Mouse (Mus musculus) intestine, postnatal 0 days (tissue): ENCODE measurements around the gene Olfr1368. TPM values are rescaled to one million over a fixed set of nuclear protein-coding genes. Genes with fewer than 3 reads are reported as not detected.

Experiments
- ATAC-seq: fragments of 200-750 bp; cut with Nextera tagmentation; 2 replicates; pipeline ENCODE4 v1.8.0; 2017; ENCODE audit warnings: mild to moderate bottlenecking, moderate TSS enrichment, moderate library complexity
- H3K27ac ChIP-seq: fragments of 300-500 bp; sonication (generic); 2 replicates; pipeline ENCODE4 v1.5.1; 2014; ENCODE audit warnings: mild to moderate bottlenecking, low read depth, low read length, moderate library complexity
- H3K27me3 ChIP-seq: fragments of 300-500 bp; sonication (generic); replicated peaks from 2 replicates; pipeline ENCODE4 v1.6.1; 2014; ENCODE audit warnings: low read length, mixed read lengths; ENCODE audit not compliant: control insufficient read depth, insufficient read depth
- H3K36me3 ChIP-seq: fragments of 300-500 bp; sonication (generic); 2 replicates; pipeline ENCODE4 v1.6.1; 2014; ENCODE audit warnings: mild to moderate bottlenecking, moderate library complexity; ENCODE audit not compliant: control insufficient read depth, insufficient read depth
- H3K4me1 ChIP-seq: fragments of 300-500 bp; sonication (generic); replicated peaks from 2 replicates; pipeline ENCODE4 v1.6.1; 2014; ENCODE audit warnings: antibody characterized with exemption, low read length, mixed read lengths; ENCODE audit not compliant: control insufficient read depth, insufficient read depth
- H3K4me2 ChIP-seq: fragments of 300-500 bp; sonication (generic); replicated peaks from 2 replicates; pipeline ENCODE4 v1.6.1; 2014; ENCODE audit warnings: low read depth, mild to moderate bottlenecking, moderate library complexity
- H3K4me3 ChIP-seq: fragments of 300-500 bp; sonication (generic); 2 replicates; pipeline ENCODE4 v1.5.1; 2014; ENCODE audit warnings: low read depth, low read length
- H3K9ac ChIP-seq: fragments of 300-500 bp; sonication (generic); 2 replicates; pipeline ENCODE4 v1.6.1; 2014; ENCODE audit warnings: mild to moderate bottlenecking, low read depth, low read length
- H3K9me3 ChIP-seq: fragments of 300-500 bp; sonication (generic); 2 replicates; pipeline ENCODE4 v1.6.1; 2016; ENCODE audit warnings: mixed run types; ENCODE audit not compliant: control insufficient read depth
- CTCF ChIP-seq: sonication (generic); IDR thresholded peaks from 2 replicates; pipeline ENCODE4 v1.5.1; 2016; ENCODE audit warnings: low read depth, mild to moderate bottlenecking, control low read depth, antibody characterized with exemption, moderate library complexity
- WGBS: fragments of 180-500 bp; shearing (Covaris S2); extraction: QIAGEN DNeasy Blood & Tissue Kit; methylation state at CpG from one replicate; pipeline ENCODE4 v1.1.7; 2014; 5-methylcytosine and 5-hydroxymethylcytosine counted together
- polyA plus RNA-seq: library from polyadenylated mRNA; unstranded; fragments of >200 nt; fragmentation: Nextera tagmentation; extraction: Ambion mirVana; gene quantifications from 2 replicates; pipeline ENCODE4 v1.2.1, GENCODE M21; 2015

Olfr1368 gene
- polyA plus RNA-seq, 1 experiment from 2014 or later = not detected

DNA sequence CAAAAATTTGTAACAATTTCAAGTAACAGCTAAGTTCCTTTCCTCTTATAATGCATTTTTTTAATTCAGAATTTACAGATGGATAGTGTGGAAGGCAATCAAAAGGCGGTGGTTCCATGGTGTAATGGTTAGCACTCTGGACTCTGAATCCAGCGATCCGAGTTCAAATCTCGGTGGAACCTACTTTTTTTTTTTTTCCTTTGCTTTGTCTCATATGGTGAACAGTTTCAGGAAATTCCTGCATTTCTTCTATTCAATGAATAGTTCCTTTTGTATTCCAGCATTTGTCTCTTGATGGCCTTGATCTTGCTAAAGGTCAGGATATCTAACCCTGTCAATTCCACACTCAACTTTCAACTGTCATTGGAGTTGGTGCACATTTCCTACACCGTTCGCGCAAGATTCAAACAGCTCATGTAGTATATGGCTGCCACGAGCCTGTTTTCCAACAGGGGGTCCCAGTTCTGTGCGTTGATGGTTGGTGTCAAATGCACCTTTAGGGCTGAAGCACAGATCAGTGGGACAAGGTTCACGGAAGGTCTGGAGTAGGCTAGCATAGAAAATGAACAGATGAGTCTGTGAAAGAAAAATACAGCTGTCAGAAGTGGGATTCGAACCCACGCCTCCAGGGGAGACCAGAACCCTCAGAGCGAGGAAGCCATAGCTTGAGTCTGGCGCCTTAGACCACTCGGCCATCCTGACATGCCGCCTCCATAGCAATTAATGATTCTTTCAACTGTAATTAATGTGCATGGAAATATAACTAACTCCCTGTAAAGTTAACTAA is 26.8 kb upstream of the Olfr1368 start:
- peak overlapping the region; percentile 67 for H3K4me2 ChIP-seq
- H3K27ac ChIP-seq = no peak overlapping the region
- 0 out of 2 replicates have a peak overlapping the region, but pooled peaks have one; percentile 34 for H3K9ac ChIP-seq
- H3K4me1 ChIP-seq = no peaks in the 10 kb centered on the region; the same call in 1 of the 2 replicates
- WGBS = 2% methylated on average over 16 of the region's 16 CpGs
- H3K27me3 ChIP-seq = no peaks in the 10 kb centered on the region
- ATAC-seq = peak; percentile 49
- H3K9me3 ChIP-seq = no peaks in the 10 kb centered on the region
- peak; percentile 26; the same call in 1 of the 2 replicates for TF ChIP-seq CTCF
- H3K36me3 ChIP-seq = no peaks in the 10 kb centered on the region
- H3K4me3 ChIP-seq = peak overlapping the region; percentile 44

- H3K4me1 ChIP-seq = no peaks in the 10 kb centered on the region; the same call in 1 of the 2 replicates
- TF ChIP-seq CTCF = peak; percentile 64
- no peak overlapping the region for H3K9ac ChIP-seq
- WGBS = under 1% methylated on average over 12 of the region's 12 CpGs
- H3K27me3 ChIP-seq = no peaks in the 10 kb centered on the region
- peak overlapping the region; percentile 44 for H3K4me3 ChIP-seq
- no peaks in the 10 kb centered on the region for H3K36me3 ChIP-seq
- peak overlapping the region; percentile 67 for H3K4me2 ChIP-seq
- no peak overlapping the region for H3K27ac ChIP-seq
- H3K9me3 ChIP-seq = no peaks in the 10 kb centered on the region
- no peak for ATAC-seq
These were observed 26.0 kb upstream of the Olfr1368 start for GRCm38 (mm10) chr13:21171600-21172150.

DNA sequence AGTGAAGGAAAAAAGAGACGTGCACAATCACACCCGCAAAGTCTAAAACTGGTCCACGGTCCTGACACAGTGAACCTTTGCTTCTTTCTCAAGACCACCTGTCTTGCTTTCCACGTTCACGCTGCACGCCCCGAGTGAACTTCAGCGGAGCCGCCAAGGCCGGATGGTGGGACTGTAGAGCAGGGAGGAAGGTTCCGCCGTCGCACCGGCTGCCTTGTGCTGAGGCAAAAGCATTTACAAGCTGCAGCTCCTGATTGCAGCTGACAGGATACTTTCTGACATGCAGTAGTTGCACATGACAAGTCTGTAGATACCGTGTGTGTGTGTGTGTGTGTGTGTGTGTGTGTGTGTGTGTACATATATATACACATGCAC is 25.5 kb upstream of the Olfr1368 start:
- Histone ChIP-seq H3K9me3 (no peaks in the 10 kb centered on the region), H3K4me1 (no peaks in the 10 kb centered on the region; the same call in 1 of the 2 replicates), H3K9ac (no peak overlapping the region), H3K27ac (no peak overlapping the region), H3K4me2 (peak overlapping the region; percentile 67), H3K4me3 (no peak overlapping the region), H3K27me3 (no peaks in the 10 kb centered on the region), H3K36me3 (no peaks in the 10 kb centered on the region)
- no peak for TF ChIP-seq CTCF
- 17% methylated on average over 15 of the region's 15 CpGs for WGBS
- no peak for ATAC-seq

- Histone ChIP-seq H3K27ac (no peak overlapping the region), H3K36me3 (no peaks in the 10 kb centered on the region), H3K9ac (no peak overlapping the region), H3K27me3 (no peaks in the 10 kb centered on the region), H3K4me3 (no peak overlapping the region; the same call in 1 of the 2 replicates), H3K4me2 (peak overlapping the region; percentile 67), H3K9me3 (no peaks in the 10 kb centered on the region), H3K4me1 (no peaks in the 10 kb centered on the region; the same call in 1 of the 2 replicates)
- no peak for ATAC-seq
- no peak for TF ChIP-seq CTCF
- 72% methylated on average over 17 of the region's 17 CpGs for WGBS
These were observed 24.9 kb upstream of the Olfr1368 start for GRCm38 (mm10) chr13:21170431-21171155.

- Histone ChIP-seq H3K27me3 (no peaks in the 10 kb centered on the region), H3K27ac (no peak overlapping the region), H3K9ac (0 out of 2 replicates have a peak overlapping the region, but pooled peaks have one; percentile 7), H3K36me3 (no peaks in the 10 kb centered on the region), H3K4me3 (peak overlapping the region; percentile 63), H3K4me1 (no peaks in the 10 kb centered on the region; the same call in 1 of the 2 replicates), H3K4me2 (peak overlapping the region; percentile 85), H3K9me3 (no peaks in the 10 kb centered on the region)
- peak; percentile 80 for ATAC-seq
- 1% methylated on average over 39 of the region's 39 CpGs for WGBS
- TF ChIP-seq CTCF = no peak
These were observed 24.2 kb upstream of the Olfr1368 start for GRCm38 (mm10) chr13:21169657-21170430.
